In the genomic region with DNA sequence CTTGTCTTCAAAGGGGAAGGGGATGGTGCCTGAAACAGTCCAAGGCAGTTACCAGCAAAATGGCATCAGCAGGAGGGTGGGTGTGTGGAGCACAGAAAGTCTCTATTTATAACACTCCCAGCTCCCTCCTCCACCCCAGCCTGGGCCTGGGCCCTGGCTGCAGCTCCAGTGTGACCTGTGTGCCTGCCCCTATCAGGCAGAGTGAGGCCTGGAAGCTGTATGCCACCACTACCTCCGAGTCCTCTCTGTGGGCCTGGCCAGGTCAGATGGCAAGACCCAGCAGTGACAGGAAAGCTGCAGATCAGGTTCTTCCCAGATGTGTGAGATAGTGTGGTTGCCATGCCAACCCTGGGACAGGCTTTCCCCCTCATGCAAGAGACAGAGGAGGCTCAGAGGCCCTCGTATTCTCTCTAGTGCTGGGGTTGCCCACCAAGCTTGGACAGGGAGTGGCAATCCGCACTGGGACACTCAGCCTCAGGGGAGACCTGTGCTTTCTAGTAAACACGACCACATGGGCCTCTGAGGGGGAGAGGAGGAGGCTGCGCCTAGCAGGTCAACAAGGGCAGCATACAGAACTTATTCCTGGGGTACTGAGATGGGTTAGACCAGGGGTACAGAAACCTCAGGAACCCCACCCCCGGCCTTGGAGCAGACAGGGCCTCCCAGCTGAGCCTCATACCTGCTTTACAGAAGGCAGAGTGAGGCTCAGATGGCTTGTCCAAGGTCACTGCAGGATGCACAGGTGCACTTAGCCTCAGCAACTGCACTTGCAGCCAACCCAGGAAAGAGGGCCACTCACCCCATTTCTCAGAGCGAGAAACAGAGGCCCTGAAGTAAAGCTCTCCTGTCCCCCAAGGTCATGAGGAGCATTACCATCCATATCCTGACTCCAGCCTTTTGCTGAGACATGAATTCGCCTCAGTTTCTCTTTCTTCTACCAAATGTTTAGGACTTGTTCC, we compare ENCODE assay signal across 8 mouse cellular contexts. TPM values are rescaled to one million over a fixed set of nuclear protein-coding genes. Genes with fewer than 3 reads are reported as not detected.
DNase-seq lines count a peak whose midpoint lies in the region; ATAC-seq and TF ChIP-seq lines count a peak whose summit lies in the region.

No protein-coding gene starts in this region.

- peak overlapping the region; percentile 77 for H3K9ac ChIP-seq in heart, embryonic 14.5 days (ENCODE audit: low read length)
- H3K9ac ChIP-seq in liver, postnatal 0 days (replicated peaks), result peak overlapping the region; percentile 75
- H3K9ac ChIP-seq in stomach, embryonic 15.5 days, result peak overlapping the region; percentile 80; the same call in 1 of the 2 replicates

- peak; percentile 42; the same call in 1 of the 2 replicates for ATAC-seq in frontal cortex, adult (ENCODE audit: low TSS enrichment)
- ATAC-seq in heart, embryonic 14.5 days (ENCODE audit: insufficient number of reproducible peaks, insufficient read depth, low FRiP score, low read depth), result no peak; the same call in 1 of the 2 replicates
- ATAC-seq in liver, postnatal 0 days, result no peak
- no peak for ATAC-seq in stomach, embryonic 15.5 days (ENCODE audit: insufficient read depth, low FRiP score, low read depth)
- no peak for ATAC-seq in activated CD4-positive, CD25-positive, alpha-beta regulatory T cell, adult 4 months

- H3K27me3 ChIP-seq in heart, embryonic 14.5 days (ENCODE audit: control insufficient read depth, insufficient read depth, low read length), result no peaks in the 10 kb centered on the region
- H3K27me3 ChIP-seq in liver, postnatal 0 days (ENCODE audit: insufficient read depth, low read length), result no peaks in the 10 kb centered on the region
- no peaks in the 10 kb centered on the region for H3K27me3 ChIP-seq in stomach, embryonic 15.5 days (replicated peaks)

- peak overlapping the region; percentile 60 to 83 for H3K4me3 ChIP-seq in heart, embryonic 14.5 days (ENCODE audit: control insufficient read depth in 1 of 2, insufficient read depth in 1 of 2, low read depth in 1 of 2, low read length in 2 of 2)
- peak overlapping the region; percentile 79 for H3K4me3 ChIP-seq in liver, postnatal 0 days (ENCODE audit: low read depth, low read length)
- peak overlapping the region; percentile 83 for H3K4me3 ChIP-seq in stomach, embryonic 15.5 days (replicated peaks)

- no peak for TF ChIP-seq CTCF in liver, postnatal 0 days (IDR thresholded peaks at IDR 0.05; ENCODE audit: low read depth)

- H3K4me2 ChIP-seq in heart, embryonic 14.5 days (ENCODE audit: low read length), result peak overlapping the region; percentile 89
- peak overlapping the region; percentile 98 for H3K4me2 ChIP-seq in liver, postnatal 0 days (ENCODE audit: low read depth, low read length)
- peak overlapping the region; percentile 96 for H3K4me2 ChIP-seq in stomach, embryonic 15.5 days

- 0 out of 2 replicates have a peak, but pooled peaks cover 3% of the 10 kb centered on the region for H3K9me3 ChIP-seq in heart, embryonic 14.5 days (ENCODE audit: control insufficient read depth, low read length)
- no peaks in the 10 kb centered on the region for H3K9me3 ChIP-seq in liver, postnatal 0 days (ENCODE audit: low read length)
- no peaks in the 10 kb centered on the region for H3K9me3 ChIP-seq in stomach, embryonic 15.5 days

- 41% methylated on average over 8 of the region's 8 CpGs for WGBS in heart, embryonic 14.5 days
- 49% methylated on average over 8 of the region's 8 CpGs for WGBS in liver, postnatal 0 days (ENCODE audit: insufficient replicate concordance)
- 46% methylated on average over 8 of the region's 8 CpGs for WGBS in stomach, embryonic 15.5 days

- no peak for TF ChIP-seq EP300 in liver, postnatal 0 days (IDR thresholded peaks at IDR 0.05; ENCODE audit: low read depth)

- no peak for DNase-seq in frontal cortex, postnatal 25 days (ENCODE audit: low spot score in 2 of 2)
- peak; percentile 22 for DNase-seq in 3T3-L1 (ENCODE audit: low read depth, low spot score)
- DNase-seq in cerebellum, postnatal 36 days, result peak; percentile 49 to 53
- no peak for DNase-seq in liver, postnatal 0 days

- peaks cover 21 to 33% of the 10 kb centered on the region in 2 experiments for H3K4me1 ChIP-seq in heart, embryonic 14.5 days (ENCODE audit: control insufficient read depth in 2 of 2, insufficient read depth in 2 of 2, low read length in 2 of 2)
- peaks cover 10% of the 10 kb centered on the region for H3K4me1 ChIP-seq in liver, postnatal 0 days (ENCODE audit: insufficient read depth)
- H3K4me1 ChIP-seq in stomach, embryonic 15.5 days, result peaks cover 49% of the 10 kb centered on the region

- H3K36me3 ChIP-seq in heart, embryonic 14.5 days (ENCODE audit: control insufficient read depth, insufficient read depth, low read length), result peaks cover 27% of the 10 kb centered on the region
- peaks cover 10% of the 10 kb centered on the region for H3K36me3 ChIP-seq in liver, postnatal 0 days (replicated peaks; ENCODE audit: insufficient read depth, low read length)
- peaks cover 5% of the 10 kb centered on the region; the same call in 1 of the 2 replicates for H3K36me3 ChIP-seq in stomach, embryonic 15.5 days

- peak overlapping the region; percentile 72 to 89 for H3K27ac ChIP-seq in heart, embryonic 14.5 days (replicated peaks in 1 of 2; ENCODE audit: control insufficient read depth in 1 of 2, insufficient read depth in 1 of 2, low read depth in 2 of 2, low read length in 2 of 2)
- no peak overlapping the region for H3K27ac ChIP-seq in liver, postnatal 0 days (ENCODE audit: low read depth)
- peak overlapping the region; percentile 82 for H3K27ac ChIP-seq in stomach, embryonic 15.5 days

RNA-seq across cellular contexts. Expression of gene Sh3glb2, which starts 1.3 kb away (rescaled TPM):
- polyA plus RNA-seq in heart, embryonic 14.5 days (2014; fragmentation: Nextera tagmentation; extraction: Ambion mirVana), result 94.6 and 97.3 TPM in 2 replicates
- 13.9 and 14.4 TPM in 2 replicates for polyA plus RNA-seq in liver, postnatal 0 days (2015; fragmentation: Nextera tagmentation; extraction: Ambion mirVana)
- 92.6 and 94.6 TPM in 2 replicates for polyA plus RNA-seq in stomach, embryonic 15.5 days (2015; fragmentation: Nextera tagmentation; extraction: Ambion mirVana)
- 100 to 1,000 TPM in 1 of 2 experiments, 10 to 100 TPM in 1; 80.5 to 105 TPM for polyA plus RNA-seq in activated CD4-positive, CD25-positive, alpha-beta regulatory T cell, adult 4 months (2017; shearing (Covaris generic))

RNA-seq across cellular contexts. Expression of gene Miga2, which starts 6.2 kb away (rescaled TPM):
- 28.3 and 31.6 TPM in 2 replicates for polyA plus RNA-seq in heart, embryonic 14.5 days (2014; fragmentation: Nextera tagmentation; extraction: Ambion mirVana)
- 7.6 and 8.2 TPM in 2 replicates for polyA plus RNA-seq in liver, postnatal 0 days (2015; fragmentation: Nextera tagmentation; extraction: Ambion mirVana)
- polyA plus RNA-seq in stomach, embryonic 15.5 days (2015; fragmentation: Nextera tagmentation; extraction: Ambion mirVana), result 20.8 and 24.3 TPM in 2 replicates
- polyA plus RNA-seq in activated CD4-positive, CD25-positive, alpha-beta regulatory T cell, adult 4 months (2017; shearing (Covaris generic)), result 1 to 10 TPM; 1.3 to 7.4 TPM

RNA-seq across cellular contexts. Expression of gene Dolpp1, which starts 34.2 kb away (rescaled TPM):
- 16.8 and 20.8 TPM in 2 replicates for polyA plus RNA-seq in heart, embryonic 14.5 days (2014; fragmentation: Nextera tagmentation; extraction: Ambion mirVana)
- polyA plus RNA-seq in liver, postnatal 0 days (2015; fragmentation: Nextera tagmentation; extraction: Ambion mirVana), result 12.0 and 12.2 TPM in 2 replicates
- polyA plus RNA-seq in stomach, embryonic 15.5 days (2015; fragmentation: Nextera tagmentation; extraction: Ambion mirVana), result 42.5 and 45.5 TPM in 2 replicates
- 10 to 100 TPM; 15.3 to 18.3 TPM for polyA plus RNA-seq in activated CD4-positive, CD25-positive, alpha-beta regulatory T cell, adult 4 months (2017; shearing (Covaris generic))

RNA-seq across cellular contexts. Expression of gene Crat, which starts 57.8 kb away (rescaled TPM):
- 127 and 135 TPM in 2 replicates for polyA plus RNA-seq in heart, embryonic 14.5 days (2014; fragmentation: Nextera tagmentation; extraction: Ambion mirVana)
- polyA plus RNA-seq in liver, postnatal 0 days (2015; fragmentation: Nextera tagmentation; extraction: Ambion mirVana), result 57.5 and 64.3 TPM in 2 replicates
- 22.2 and 24.2 TPM in 2 replicates for polyA plus RNA-seq in stomach, embryonic 15.5 days (2015; fragmentation: Nextera tagmentation; extraction: Ambion mirVana)
- 1 to 10 TPM; 2.9 to 3.5 TPM for polyA plus RNA-seq in activated CD4-positive, CD25-positive, alpha-beta regulatory T cell, adult 4 months (2017; shearing (Covaris generic))

RNA-seq across cellular contexts. Expression of gene Ptpa, which starts 58.0 kb away (rescaled TPM):
- 42.0 and 61.2 TPM in 2 replicates for polyA plus RNA-seq in heart, embryonic 14.5 days (2014; fragmentation: Nextera tagmentation; extraction: Ambion mirVana)
- 65.6 and 76.8 TPM in 2 replicates for polyA plus RNA-seq in liver, postnatal 0 days (2015; fragmentation: Nextera tagmentation; extraction: Ambion mirVana)
- polyA plus RNA-seq in stomach, embryonic 15.5 days (2015; fragmentation: Nextera tagmentation; extraction: Ambion mirVana), result 128 and 137 TPM in 2 replicates
- polyA plus RNA-seq in activated CD4-positive, CD25-positive, alpha-beta regulatory T cell, adult 4 months (2017; shearing (Covaris generic)), result 10 to 100 TPM; 46.4 to 73.2 TPM

Comparison
In these comparisons a context has a peak if more than half of its experiments do, and no peak if none do; other contexts are left out.
1. DNase-seq: peak in 3T3-L1 (single experiment) and cerebellum, postnatal 36 days (2 of 2); none in frontal cortex, postnatal 25 days (0 of 2) and liver, postnatal 0 days (single experiment).
2. Peak in every context shown above with its lines, with median percentiles within 50 percentile points of each other: H3K4me2 ChIP-seq, H3K4me3 ChIP-seq and H3K9ac ChIP-seq.